Mouse (Mus musculus) stomach, embryonic 14.5 days (tissue): ENCODE measurements around the gene Atp6v1g2. TPM values are rescaled to one million over a fixed set of nuclear protein-coding genes. Genes with fewer than 3 reads are reported as not detected.

Experiments
- ATAC-seq: fragments of 200-750 bp; cut with Nextera tagmentation; 2 replicates; pipeline ENCODE4 v1.8.0; 2017; ENCODE audit warnings: low read depth, moderate TSS enrichment; ENCODE audit not compliant: insufficient number of reproducible peaks, insufficient read depth, low FRiP score
- H3K27ac ChIP-seq: fragments of 300-500 bp; sonication (generic); 2 replicates; pipeline ENCODE4 v1.5.1; 2014; ENCODE audit warnings: mild to moderate bottlenecking, low read length, moderate library complexity, mixed read lengths
- H3K27me3 ChIP-seq: fragments of 300-500 bp; sonication (generic); 2 replicates; pipeline ENCODE4 v1.6.1; 2014; ENCODE audit warnings: low read length, control low read depth, mixed read lengths; ENCODE audit not compliant: control insufficient read depth, insufficient read depth
- H3K36me3 ChIP-seq: fragments of 300-500 bp; sonication (generic); 2 replicates; pipeline ENCODE4 v1.6.1; 2014; ENCODE audit warnings: mild to moderate bottlenecking, control low read depth, low read length, moderate library complexity, mixed read lengths; ENCODE audit not compliant: control insufficient read depth, insufficient read depth
- H3K4me1 ChIP-seq: fragments of 300-500 bp; sonication (generic); 2 replicates; pipeline ENCODE4 v1.6.1; 2014; ENCODE audit warnings: low read length, control low read depth, mixed read lengths; ENCODE audit not compliant: control insufficient read depth, insufficient read depth
- H3K4me2 ChIP-seq: fragments of 300-500 bp; sonication (generic); replicated peaks from 2 replicates; pipeline ENCODE4 v1.6.1; 2014; ENCODE audit warnings: low read depth, low read length, control low read depth
- H3K4me3 ChIP-seq: fragments of 300-500 bp; sonication (generic); 2 replicates; pipeline ENCODE4 v1.5.1; 2014; ENCODE audit warnings: low read depth, low read length, control low read depth
- H3K9ac ChIP-seq: fragments of 300-500 bp; sonication (generic); replicated peaks from 2 replicates; pipeline ENCODE4 v1.6.1; 2014; ENCODE audit warnings: low read depth, mild to moderate bottlenecking, control low read depth, low read length, moderate library complexity, mixed read lengths
- H3K9me3 ChIP-seq: fragments of 300-500 bp; sonication (generic); 2 replicates; pipeline ENCODE4 v1.6.1; 2016; ENCODE audit warnings: low read depth, low read length, control low read depth; ENCODE audit not compliant: control insufficient read depth
- WGBS: fragments of 180-500 bp; shearing (Covaris S2); extraction: QIAGEN DNeasy Blood & Tissue Kit; methylation state at CpG from one replicate; pipeline ENCODE4 v1.1.7; 2014; 5-methylcytosine and 5-hydroxymethylcytosine counted together
- polyA plus RNA-seq: library from polyadenylated mRNA; unstranded; fragments of >200 nt; fragmentation: Nextera tagmentation; extraction: Ambion mirVana; gene quantifications from 2 replicates; pipeline ENCODE4 v1.2.1, GENCODE M21; 2014

Gene Atp6v1g2
- polyA plus RNA-seq, 1 experiment from 2014 or later: 8.1 TPM

DNA sequence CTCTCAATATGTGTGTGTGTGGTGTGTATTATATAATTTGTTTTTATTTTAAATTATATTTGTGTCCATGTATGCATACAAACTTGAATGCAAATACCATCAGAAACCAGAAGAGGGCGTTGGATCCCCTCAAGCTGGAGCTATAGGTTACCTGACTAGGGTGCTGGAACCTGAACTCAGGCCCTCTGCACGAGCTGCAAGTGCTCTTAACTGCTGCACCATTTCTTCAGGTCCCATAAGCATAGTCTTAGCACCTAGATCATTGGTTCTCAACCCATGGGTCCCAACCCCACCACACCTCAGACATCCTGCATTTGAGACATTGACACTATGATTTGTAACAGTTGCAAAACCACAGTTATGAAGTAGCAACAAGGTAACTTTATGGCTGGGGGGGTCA lies 41.7 kb upstream of the Atp6v1g2 start:
- Histone ChIP-seq H3K4me2 (no peak overlapping the region), H3K27ac (no peak overlapping the region), H3K27me3 (peaks cover 8% of the 10 kb centered on the region), H3K4me3 (no peak overlapping the region), H3K4me1 (peaks cover 14% of the 10 kb centered on the region; the same call in 1 of the 2 replicates), H3K9ac (no peak overlapping the region), H3K36me3 (no peaks in the 10 kb centered on the region), H3K9me3 (no peaks in the 10 kb centered on the region)
- 65% methylated on average over 2 of the region's 2 CpGs for WGBS
- ATAC-seq: no peak

DNA sequence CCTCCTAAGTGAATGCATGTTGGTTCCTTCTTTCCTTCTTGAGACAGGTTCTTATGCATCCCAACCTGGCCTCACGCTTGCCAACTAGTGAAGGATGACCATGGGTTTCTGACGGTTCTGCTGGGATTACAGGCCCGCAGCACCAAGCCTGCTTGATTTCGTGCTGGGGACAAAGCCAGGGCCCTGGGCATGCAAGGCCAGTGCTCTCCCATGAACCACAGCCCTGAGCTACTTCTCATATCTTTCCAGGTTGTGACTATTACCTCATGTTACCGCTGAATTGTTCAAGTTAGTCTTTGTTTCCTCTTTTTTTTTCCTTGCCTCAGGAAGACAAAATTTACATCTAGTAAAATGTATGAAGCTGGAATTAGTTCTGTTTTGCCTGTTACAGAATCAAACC lies 40.5 kb upstream of the Atp6v1g2 start:
- Histone ChIP-seq H3K27ac (no peak overlapping the region), H3K36me3 (no peaks in the 10 kb centered on the region), H3K9ac (no peak overlapping the region), H3K9me3 (no peaks in the 10 kb centered on the region), H3K4me1 (peaks cover 14% of the 10 kb centered on the region; the same call in 1 of the 2 replicates), H3K27me3 (peaks cover 8% of the 10 kb centered on the region), H3K4me2 (no peak overlapping the region), H3K4me3 (no peak overlapping the region)
- WGBS: 85% methylated on average over 5 of the region's 5 CpGs
- ATAC-seq: no peak

DNA sequence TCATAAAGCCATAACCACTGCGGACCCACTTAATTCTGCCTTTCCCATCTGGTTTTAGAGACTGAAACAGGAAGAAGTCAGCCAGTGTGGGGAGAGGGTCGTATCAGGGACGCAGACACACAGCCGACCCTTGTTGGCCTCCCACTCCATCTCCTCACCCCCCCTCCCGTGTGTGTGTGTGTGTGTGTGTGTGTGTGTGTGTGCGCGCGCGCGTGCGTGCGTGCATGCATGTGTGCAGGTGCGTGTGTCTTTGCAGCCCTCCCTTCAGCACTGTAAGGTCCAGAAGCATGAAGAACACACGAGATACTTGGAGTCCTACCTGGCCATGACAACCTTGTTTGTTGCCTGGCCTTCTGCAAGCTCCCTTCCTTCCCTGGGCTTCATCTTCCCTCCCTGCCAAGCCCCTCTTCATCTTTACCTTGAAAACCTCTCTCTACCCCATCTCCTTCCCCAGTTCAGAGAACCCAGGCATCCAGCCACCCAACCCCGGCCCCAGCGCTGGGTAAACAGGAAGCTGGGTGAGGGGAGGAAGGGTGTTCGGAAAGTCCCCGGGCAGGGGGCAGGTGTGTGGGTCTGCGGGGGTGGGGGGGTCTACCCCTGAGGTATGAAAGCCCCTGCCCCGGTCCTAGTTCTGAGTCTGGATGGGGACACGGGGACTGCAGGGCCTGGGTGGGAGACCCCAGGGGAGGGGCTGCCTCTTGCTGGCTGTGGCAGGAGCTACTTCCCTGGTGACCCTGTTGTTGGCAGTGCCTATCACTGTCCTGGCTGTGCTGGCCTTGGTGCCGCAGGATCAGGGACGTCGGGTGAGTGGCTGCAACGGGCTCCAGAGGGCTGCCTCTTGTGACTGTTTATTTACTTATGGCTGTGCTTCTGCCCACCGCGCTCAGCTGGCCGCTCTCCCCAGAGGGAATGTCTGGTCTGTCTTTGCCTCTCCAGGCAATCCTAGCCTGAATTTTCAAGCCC lies 39.3 kb upstream of the Atp6v1g2 start, which contains the start of gene Ltb:
Ltb (plus strand) TSS at position 559 of the 963 bp plus-strand sequence.
- peak within 1 kb of the TSS; percentile 79 for H3K4me2 ChIP-seq
- H3K4me1 ChIP-seq: peaks cover 14% of the 10 kb centered on the region; the same call in 1 of the 2 replicates
- 49% methylated on average over 28 of the region's 28 CpGs for WGBS
- no peak within 1 kb of the TSS for H3K27ac ChIP-seq
- ATAC-seq: no peak
- H3K36me3 ChIP-seq: no peaks in the 10 kb centered on the region
- no peak within 1 kb of the TSS for H3K9ac ChIP-seq
- peak within 1 kb of the TSS; percentile 38; the same call in 1 of the 2 replicates for H3K4me3 ChIP-seq
- peaks cover 8% of the 10 kb centered on the region for H3K27me3 ChIP-seq
- H3K9me3 ChIP-seq: no peaks in the 10 kb centered on the region

DNA sequence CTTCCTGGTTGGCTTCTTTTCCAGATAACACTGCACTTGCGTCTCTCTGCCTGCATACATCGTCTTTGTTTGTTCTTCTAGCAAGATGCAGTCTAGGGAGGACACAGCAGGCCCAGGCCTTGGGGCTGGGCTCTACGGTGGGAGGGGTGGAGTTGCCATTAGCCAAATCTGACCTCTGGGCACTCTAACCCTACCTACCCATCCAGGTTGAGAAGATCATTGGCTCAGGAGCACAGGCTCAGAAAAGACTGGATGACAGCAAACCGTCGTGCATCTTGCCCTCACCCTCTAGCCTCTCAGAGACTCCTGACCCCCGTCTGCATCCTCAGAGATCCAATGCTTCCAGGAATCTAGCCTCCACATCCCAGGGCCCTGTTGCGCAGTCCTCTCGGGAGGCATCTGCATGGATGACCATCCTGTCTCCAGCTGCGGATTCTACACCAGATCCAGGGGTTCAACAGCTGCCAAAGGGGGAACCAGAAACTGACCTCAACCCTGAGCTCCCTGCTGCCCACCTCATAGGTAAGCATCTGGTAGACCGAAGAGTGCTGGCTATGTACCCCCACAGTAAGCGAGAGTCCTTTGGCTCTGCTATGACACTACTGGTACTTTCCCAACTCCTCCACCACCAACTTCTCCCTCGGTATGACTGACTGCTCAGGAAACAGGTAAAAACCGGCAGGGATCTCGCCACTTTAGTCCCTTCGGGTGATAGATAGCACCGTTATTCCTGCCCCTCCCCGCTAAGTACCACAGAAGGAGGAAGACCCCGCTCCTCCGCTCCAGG lies 38.4 kb upstream of the Atp6v1g2 start:
- peaks cover 14% of the 10 kb centered on the region; the same call in 1 of the 2 replicates for H3K4me1 ChIP-seq
- H3K4me2 ChIP-seq: peak overlapping the region; percentile 79
- WGBS: 40% methylated on average over 19 of the region's 19 CpGs
- H3K36me3 ChIP-seq: no peaks in the 10 kb centered on the region
- H3K27me3 ChIP-seq: peaks cover 8% of the 10 kb centered on the region
- no peak overlapping the region for H3K27ac ChIP-seq
- ATAC-seq: 0 out of 2 replicates have a peak, but pooled peaks have one; percentile 5
- no peaks in the 10 kb centered on the region for H3K9me3 ChIP-seq
- H3K4me3 ChIP-seq: peak overlapping the region; percentile 38
- no peak overlapping the region; the same call in 1 of the 2 replicates for H3K9ac ChIP-seq

- H3K27ac ChIP-seq: no peak overlapping the region
- peak; percentile 83 for ATAC-seq
- WGBS: 2% methylated on average over 65 of the region's 66 CpGs
- H3K27me3 ChIP-seq: peaks cover 9% of the 10 kb centered on the region
- H3K4me1 ChIP-seq: peaks cover 14% of the 10 kb centered on the region; the same call in 1 of the 2 replicates
- no peak overlapping the region; the same call in 1 of the 2 replicates for H3K9ac ChIP-seq
- peak overlapping the region; percentile 79 for H3K4me2 ChIP-seq
- H3K36me3 ChIP-seq: no peaks in the 10 kb centered on the region
- H3K9me3 ChIP-seq: no peaks in the 10 kb centered on the region
- peak overlapping the region; percentile 38 for H3K4me3 ChIP-seq
Measured at GRCm38 (mm10) chr17:35195631-35196320, 37.7 kb upstream of the Atp6v1g2 start.

DNA sequence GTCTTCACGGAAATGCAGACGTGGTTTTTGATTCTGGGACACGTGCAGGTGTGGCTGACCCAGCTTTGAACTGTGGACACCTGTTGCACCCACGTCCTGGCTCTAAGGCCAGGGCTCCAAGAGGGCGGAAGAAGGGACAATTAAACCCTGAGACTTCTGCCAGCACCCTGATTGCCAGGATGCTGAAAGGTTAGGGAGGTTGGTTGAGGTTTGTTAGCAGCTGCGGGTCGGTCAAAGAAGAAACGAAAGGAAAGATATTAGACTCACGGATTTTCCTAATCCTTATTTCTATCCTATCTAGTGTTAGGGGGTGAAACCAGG lies 37.2 kb upstream of the Atp6v1g2 start:
- ATAC-seq: no peak
- peak overlapping the region; percentile 38; the same call in 1 of the 2 replicates for H3K4me3 ChIP-seq
- peaks cover 11% of the 10 kb centered on the region for H3K27me3 ChIP-seq
- no peak overlapping the region for H3K9ac ChIP-seq
- peaks cover 14% of the 10 kb centered on the region; the same call in 1 of the 2 replicates for H3K4me1 ChIP-seq
- H3K36me3 ChIP-seq: no peaks in the 10 kb centered on the region
- 29% methylated on average over 9 of the region's 9 CpGs for WGBS
- no peaks in the 10 kb centered on the region for H3K9me3 ChIP-seq
- H3K4me2 ChIP-seq: peak overlapping the region; percentile 79
- no peak overlapping the region for H3K27ac ChIP-seq

DNA sequence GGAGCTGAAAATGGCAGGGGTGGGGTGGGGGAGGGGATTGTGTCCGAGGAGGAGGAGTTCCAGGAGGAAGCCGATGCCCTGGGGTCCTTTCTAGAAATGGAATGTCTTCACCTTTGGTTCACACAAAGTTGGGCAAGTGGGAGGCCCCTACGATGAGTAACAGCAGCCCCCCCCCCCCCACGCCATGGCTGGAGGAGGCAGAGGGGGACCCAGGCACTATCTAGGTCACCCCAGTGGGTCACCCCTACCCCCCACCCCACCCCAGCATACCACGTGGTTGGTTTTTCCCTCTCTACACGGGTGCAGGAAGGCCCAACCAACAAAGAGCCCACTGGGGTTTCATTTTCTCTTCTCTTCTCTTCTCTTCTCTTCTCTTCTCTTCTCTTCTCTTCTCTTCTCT lies 36.3 kb upstream of the Atp6v1g2 start:
- no peak for ATAC-seq
- Histone ChIP-seq H3K4me2 (no peak overlapping the region), H3K4me1 (peaks cover 14% of the 10 kb centered on the region; the same call in 1 of the 2 replicates), H3K9me3 (no peaks in the 10 kb centered on the region), H3K27ac (no peak overlapping the region), H3K36me3 (no peaks in the 10 kb centered on the region), H3K4me3 (no peak overlapping the region), H3K9ac (no peak overlapping the region), H3K27me3 (peaks cover 11% of the 10 kb centered on the region)
- WGBS: 44% methylated on average over 5 of the region's 6 CpGs

- 56% methylated on average over 7 of the region's 7 CpGs for WGBS
- peaks cover 13% of the 10 kb centered on the region for H3K27me3 ChIP-seq
- no peaks in the 10 kb centered on the region for H3K9me3 ChIP-seq
- H3K27ac ChIP-seq: no peak overlapping the region
- no peak for ATAC-seq
- peaks cover 14% of the 10 kb centered on the region; the same call in 1 of the 2 replicates for H3K4me1 ChIP-seq
- no peak overlapping the region for H3K4me2 ChIP-seq
- no peak overlapping the region for H3K4me3 ChIP-seq
- no peak overlapping the region for H3K9ac ChIP-seq
- H3K36me3 ChIP-seq: no peaks in the 10 kb centered on the region
Measured at GRCm38 (mm10) chr17:35198029-35198428, 35.4 kb upstream of the Atp6v1g2 start.
